Mouse (Mus musculus): ENCODE data around the gene Myadml2.

The Myadml2 gene

DNA sequence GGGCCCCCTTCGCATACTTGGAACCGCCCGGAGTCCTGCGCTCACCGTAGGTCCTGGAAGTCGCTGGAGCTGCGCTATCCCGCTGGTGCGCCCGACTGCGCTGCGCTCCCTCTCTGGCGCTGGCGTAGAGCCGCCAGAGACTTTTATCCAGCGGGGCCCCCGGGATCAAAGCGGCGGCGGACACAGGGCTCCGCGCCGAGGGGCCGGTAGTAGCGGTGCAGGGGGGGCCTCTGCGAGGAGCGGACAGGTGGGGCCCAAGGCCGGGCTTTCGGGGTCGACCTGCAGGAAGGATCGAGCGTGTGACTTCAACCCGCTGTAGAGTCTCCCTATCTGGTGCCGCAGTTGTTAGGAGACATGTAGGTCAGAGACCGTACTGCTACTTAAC is 13.1 kb upstream of the Myadml2 start, which contains the start of gene Notum:
Gene Notum (minus strand): TSS at position 100 of the 385 bp plus-strand sequence.
- DNase-seq (ENCODE audit: low spot score in 2 of 2) = no peak

- DNase-seq (ENCODE audit: low spot score in 2 of 2) = no peak
Observed at GRCm38 (mm10) chr11:120660301-120661075, 12.5 kb upstream of the Myadml2 start.

DNA sequence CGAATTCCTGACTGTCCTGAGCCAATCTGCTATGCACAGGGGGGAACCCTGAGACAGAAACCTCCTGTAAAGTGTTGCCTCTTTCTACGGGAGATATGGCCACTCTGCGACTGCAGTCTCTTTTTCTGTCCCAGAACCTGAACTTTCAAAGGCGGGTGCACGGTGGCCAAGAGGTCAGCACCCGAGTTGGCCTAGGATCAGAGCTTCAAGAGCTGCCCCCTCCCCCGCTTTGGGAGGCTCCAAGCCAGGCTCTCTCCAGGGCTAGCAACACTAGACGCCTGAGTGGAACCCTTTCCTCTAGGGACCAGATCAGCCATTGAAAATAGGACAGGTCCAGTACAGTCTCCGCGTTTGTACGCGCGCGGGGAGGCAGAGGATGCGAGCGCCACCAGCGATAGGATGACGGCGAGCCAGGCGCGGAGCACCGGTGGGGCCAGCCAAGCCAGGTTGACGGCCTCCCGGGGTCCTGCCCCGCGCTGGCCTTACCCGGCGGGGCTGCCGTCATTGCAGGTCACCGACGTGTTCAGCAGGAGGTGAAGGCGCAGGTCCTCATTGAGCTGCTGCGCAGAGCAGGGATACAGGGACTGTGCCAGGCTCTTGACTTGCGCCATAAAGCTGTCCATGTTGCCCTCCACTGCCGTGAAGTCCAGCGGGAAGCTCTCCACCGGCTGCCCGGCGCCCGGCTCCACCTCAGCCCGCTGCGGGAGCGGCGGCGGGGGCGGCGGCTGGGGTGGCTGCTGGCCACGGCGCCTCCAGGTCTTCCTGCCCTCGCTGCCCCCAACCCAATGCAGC is 11.7 kb upstream of the Myadml2 start:
- no peak for DNase-seq (ENCODE audit: low spot score in 2 of 2)

GRCm38 (mm10) chr11:120658876-120659410 is 11.0 kb upstream of the Myadml2 start:
- peak; percentile 61 for DNase-seq (ENCODE audit: low spot score in 2 of 2)

DNA sequence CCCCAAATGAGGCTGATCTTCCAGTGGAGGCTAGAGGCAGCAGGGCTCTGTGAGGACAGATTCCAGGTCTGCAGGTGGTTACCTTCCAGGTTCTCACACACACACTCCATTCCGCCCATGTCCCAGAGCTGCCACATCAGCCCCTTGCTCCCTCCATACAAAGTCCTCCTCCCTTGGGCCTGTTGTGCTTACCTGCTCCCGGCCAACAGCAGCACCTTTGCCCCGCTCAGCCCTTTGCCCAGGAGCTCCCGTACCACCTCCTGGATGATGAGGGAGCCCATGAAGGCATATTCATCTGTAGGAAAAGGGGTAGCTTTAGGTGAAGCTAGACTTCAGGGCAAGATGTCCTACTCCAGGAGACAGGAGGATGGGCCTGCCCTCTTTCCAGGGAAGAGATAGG is 9.3 kb upstream of the Myadml2 start:
- no peak for DNase-seq (ENCODE audit: low spot score in 2 of 2)

DNA sequence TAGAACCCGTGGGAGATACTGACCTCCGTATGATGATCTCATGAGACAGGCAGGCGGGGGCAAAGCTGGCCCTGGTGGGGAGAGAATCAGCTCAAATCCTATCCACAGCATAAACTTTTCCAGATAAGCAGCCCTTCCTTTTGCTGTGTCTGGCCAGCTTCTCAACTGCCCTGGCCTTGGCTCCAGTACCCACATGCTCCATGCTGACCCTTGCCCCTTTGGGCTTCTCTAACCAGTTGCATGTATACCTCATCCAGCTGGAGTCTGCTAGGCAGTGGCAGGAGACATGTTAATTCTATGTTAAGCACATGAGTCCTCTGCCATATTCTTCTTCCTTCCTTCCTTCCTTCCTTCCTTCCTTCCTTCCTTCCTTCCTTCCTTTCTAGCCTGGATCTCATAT is 6.8 kb upstream of the Myadml2 start:
- DNase-seq (ENCODE audit: low spot score in 2 of 2) = no peak

GRCm38 (mm10) chr11:120651872-120652271 is 3.9 kb upstream of the Myadml2 start:
- DNase-seq (ENCODE audit: low spot score in 2 of 2) = no peak

- DNase-seq (ENCODE audit: low spot score in 2 of 2) = no peak
Observed at GRCm38 (mm10) chr11:120647047-120647830, 719 bp downstream of the Myadml2 start.

GRCm38 (mm10) chr11:120643601-120643987 is 4.4 kb downstream of the Myadml2 start, which contains the start of gene Pycr1:
Pycr1 (minus strand) TSS chr11:120643769.
- peak; percentile 88 to 91 for DNase-seq (ENCODE audit: low spot score in 2 of 2)

DNA sequence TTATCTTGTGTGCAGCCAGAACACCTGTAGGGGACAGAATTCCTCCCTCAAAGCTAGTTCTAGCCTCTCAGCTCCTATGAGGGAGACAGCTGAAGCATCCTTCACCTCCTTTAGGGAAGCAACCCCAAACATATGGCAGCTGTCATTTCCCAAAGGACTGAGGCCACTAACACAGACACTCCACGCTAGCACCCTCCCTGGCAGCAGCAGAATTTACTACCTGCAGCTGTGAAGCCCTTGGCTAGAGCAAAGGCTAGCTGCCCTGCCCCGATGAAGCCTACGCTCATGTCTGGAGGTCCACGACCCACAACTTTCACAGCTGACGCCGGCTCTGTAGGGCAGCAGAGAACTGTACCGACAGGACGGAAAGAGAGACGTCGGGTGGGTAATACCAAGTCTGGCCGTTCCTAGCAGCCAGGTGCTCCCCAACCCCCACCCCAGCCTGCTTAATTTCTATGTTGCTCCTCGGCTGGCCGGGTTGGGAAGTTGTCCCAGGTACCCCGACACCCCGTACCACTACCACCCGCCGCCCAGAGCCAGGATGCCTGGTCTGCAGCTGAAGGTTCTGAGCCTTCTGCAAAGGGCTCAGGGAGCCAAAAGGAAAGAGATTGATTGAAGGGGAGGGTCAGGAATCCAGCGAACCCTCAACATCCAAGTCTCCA is 4.9 kb downstream of the Myadml2 start:
- no peak for DNase-seq (ENCODE audit: low spot score in 2 of 2)

DNA sequence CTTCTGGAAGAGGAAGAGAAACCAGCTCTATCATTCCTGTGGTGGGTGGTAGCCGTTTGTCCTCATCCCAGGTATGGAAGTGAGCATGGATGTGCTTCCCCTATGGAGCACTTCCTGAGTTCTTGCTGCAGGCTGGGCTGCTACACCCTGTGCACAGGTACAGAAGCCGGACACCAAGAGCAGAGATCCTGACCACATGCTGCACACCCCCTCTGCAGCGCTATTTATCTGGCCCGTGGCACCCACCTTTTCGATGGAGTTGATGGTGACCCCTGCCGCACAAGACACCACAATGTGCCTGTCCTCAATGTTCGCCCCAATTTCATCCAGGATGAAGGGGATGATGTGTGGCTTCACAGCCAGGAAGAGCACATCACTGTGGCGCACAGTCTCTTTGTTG is 6.1 kb downstream of the Myadml2 start:
- DNase-seq (ENCODE audit: low spot score in 2 of 2) = no peak

- no peak for DNase-seq (ENCODE audit: low spot score in 2 of 2)
Observed at GRCm38 (mm10) chr11:120641255-120641654, 6.7 kb downstream of the Myadml2 start.

DNA sequence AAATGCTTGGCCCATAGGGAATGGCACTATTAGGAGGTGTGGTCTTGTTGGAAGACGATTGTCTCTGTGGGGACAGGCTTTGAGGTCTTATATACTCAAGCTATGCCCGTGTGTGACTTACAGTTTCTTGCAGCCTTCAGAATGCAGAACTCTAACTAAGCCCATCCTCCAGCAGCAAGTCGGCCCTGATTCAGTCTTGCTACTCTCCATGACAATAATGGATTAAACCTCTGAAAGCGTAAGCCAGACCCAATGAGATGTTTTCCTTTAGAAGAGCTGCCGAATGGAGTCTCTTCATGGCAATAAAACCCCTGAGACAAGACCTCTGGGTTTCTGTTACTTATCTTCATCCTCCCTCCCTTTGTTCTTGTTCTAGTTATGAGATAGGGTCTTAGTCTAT is 13.1 kb downstream of the Myadml2 start:
- no peak for DNase-seq (ENCODE audit: low spot score in 2 of 2)

DNA sequence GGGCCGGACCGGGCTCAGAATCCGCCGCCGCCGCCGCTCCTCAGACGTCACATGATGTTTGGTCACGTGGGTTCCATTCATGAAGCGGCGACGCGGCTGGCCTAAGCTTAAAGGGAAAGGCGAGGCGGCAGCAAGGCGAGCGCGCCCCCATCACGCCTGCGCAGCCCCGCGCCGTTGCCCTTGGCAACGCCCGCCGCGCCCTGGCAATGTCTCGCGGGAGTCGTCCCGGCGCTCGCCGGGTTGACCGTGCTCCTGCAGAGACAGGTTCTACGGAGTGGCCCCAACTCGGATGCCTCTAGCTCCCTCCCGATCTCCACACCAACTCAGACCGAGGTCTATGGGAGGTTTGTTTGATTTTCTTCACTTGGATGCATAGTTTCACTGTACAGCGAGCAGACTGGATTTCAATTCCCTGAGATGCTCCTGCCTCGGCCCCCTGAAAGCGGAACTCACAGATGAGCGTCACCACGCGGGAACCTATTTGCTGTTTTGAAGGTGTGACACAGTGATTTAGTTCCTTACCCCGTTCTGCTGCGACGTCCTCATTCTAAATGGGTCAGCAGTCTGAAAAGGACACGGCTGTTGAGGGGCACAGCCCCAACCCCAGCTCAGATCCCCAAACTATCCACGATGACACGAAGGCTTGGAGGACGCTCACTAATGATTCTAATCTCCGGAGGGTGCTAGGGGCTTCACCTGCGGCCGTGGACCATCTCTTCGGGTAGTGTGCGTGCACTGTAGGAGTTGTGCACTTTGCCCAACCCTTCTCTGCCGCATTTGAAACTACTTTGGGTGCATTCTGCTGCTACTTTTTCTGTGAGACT is 14.2 kb downstream of the Myadml2 start, which contains the start of gene Mafg:
Gene Mafg (minus strand): TSS at position 81 of the 824 bp plus-strand sequence.
- peak; percentile 81 to 84 for DNase-seq (ENCODE audit: low spot score in 2 of 2)

DNA sequence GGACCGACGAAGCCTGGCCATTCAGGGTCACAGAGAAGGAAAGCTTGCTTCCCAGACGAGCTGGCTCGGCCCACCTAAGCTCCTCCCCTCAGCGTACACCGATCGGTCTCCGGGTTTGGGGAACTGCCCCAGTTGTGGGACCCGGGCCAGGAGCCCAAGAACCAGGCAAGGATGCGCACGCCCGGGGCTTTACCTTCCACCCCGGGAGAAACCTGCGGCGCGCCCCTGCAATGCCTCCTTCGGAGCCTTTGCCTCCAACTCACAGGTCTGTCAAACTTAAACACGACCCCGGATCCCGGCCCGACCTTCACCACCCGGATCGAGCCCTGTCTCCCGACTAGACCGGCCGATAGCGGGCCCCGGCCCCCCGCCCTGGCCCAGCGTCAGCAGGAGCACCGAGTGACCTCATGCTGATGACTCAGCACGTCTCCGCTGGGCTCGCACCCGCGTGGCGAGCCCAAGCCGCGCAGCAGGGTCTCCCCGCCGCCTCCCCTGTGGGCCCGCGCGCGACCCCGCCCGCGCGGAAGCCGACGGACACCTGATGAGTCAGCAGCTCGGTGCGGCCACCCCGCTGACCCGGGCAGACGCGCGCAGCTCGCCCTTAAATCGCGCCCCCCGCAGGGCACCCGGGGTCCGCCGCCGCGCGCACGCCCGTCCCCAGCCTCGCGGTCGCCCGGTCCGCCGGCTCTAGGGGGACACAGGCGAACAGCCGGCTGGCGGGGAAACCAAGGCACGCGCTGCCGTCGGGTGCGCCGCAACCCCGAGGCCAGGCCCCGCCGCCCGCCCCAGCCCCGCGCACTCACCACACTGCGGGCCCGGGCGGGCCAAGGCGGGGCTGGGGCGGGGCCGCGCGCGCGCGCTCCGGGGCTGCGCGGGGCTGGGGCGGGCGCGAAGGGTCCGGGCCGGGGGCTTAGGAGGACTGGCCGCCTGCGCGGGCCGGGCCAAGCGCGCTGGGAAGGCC is 15.1 kb downstream of the Myadml2 start:
- DNase-seq (ENCODE audit: low spot score in 2 of 2) = peak in 1 of 2 experiments; percentile 41

DNA sequence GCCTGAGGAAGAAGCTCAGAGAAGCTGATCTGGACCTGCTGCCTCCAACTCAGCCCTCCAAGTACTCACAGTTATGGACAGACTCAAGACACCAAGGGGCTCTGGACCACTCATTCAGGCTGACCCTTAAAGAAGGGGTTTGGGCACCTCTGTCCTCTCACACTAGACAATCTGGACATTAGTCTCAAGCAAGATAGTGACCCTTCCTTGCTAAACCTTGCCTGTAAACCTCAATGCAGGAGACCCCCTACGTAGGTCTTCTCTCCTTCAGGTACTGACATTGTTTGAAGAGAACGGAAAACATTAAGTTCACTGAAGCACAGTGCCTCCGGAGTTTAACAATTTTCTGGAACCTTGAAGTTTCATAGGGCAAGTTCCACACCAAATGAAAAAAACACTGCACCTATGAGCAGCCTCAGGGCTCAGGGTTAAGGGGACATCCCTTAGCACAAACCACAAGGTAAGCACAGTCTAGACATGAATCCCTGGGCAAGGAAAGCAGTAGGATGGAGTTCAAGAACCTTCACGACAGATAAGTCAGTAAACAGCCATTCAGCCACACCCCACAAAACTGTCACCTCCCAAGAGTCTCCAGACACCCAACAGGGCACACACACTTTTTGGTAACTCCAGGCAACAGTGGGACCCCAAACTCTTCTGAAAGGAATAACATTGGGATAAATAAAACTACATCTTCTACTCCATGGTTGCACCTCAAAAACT is 16.1 kb downstream of the Myadml2 start:
- no peak for DNase-seq (ENCODE audit: low spot score in 2 of 2)

DNA sequence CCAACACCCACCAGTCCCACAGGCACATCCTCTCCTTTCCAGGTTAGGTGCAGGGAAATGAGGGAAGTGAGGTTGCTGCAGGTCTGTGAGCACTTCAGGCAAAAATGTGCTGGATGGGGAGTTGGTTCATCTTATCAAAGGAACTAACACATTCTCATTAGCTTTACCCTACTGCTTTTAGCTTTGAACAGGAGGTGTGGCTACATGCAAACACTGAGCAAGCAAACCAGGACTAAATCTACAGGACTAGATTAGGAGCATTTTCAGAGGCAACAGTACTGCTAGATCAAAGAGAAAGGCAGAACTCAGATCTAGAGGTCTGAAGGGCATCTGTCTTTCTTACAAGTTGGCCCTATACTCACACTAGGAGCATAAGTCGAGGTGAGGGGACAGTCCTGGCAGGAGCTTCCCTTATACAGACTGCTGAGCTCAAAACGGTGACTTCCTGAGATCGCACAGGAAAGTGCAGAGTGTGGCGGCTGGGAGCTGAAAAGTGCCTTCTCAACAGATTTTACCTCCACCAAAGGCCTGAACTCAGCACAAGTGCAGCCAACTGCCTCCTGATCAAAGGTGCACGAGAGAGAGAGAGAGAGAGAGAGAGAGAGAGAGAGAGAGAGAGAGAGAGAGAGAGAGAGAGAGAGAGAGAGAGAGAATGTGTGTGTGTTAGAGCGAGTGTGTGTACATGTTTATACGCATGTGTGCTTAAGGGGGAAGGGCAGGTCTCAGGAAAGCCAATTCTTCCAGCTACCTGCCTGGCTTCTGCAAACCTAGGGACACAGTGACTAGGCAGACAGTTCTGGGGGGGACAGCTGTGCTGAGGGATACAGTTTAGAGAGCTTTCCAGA is 16.9 kb downstream of the Myadml2 start:
- no peak for DNase-seq (ENCODE audit: low spot score in 2 of 2)

All from frontal cortex, postnatal 25 days (tissue).